Mouse (Mus musculus) urinary bladder, adult 2 months (tissue): Measurements from ENCODE around the gene Ptpro. TPM values are rescaled to one million over a fixed set of nuclear protein-coding genes. Genes with fewer than 3 reads are reported as not detected.
"Not testable (repeated sequence)": the region's sequence is repeated elsewhere in the genome, so short reads cannot be mapped to it uniquely, and the experiment has no call there.

Experiments
- DNase-seq: peaks from one replicate; pipeline ENCODE4 v3.0.0; 2022; ENCODE audit warnings: low spot score
- polyA plus RNA-seq: library from polyadenylated mRNA; depleted of rRNA; stranded (reverse); fragments of >200 nt; gene quantifications from 2 replicates; pipeline ENCODE4 v1.2.3, GENCODE M21; 2012

Ptpro gene
- polyA plus RNA-seq, 1 experiment: 4.5 TPM

GRCm38 (mm10) chr6:137386935-137387334 lies 134.8 kb downstream of the Ptpro start:
- no peak for DNase-seq

- no peak for DNase-seq
Measured at GRCm38 (mm10) chr6:137395075-137395474, 143.0 kb downstream of the Ptpro start.

GRCm38 (mm10) chr6:137396106-137396793 lies 144.1 kb downstream of the Ptpro start:
- DNase-seq: no peak

GRCm38 (mm10) chr6:137397358-137397757 lies 145.2 kb downstream of the Ptpro start:
- DNase-seq: no peak

GRCm38 (mm10) chr6:137404196-137404595 lies 152.1 kb downstream of the Ptpro start:
- DNase-seq: no peak

- DNase-seq: no peak
Measured at GRCm38 (mm10) chr6:137405690-137406089, 153.6 kb downstream of the Ptpro start.

- DNase-seq: no peak
Measured at GRCm38 (mm10) chr6:137410510-137410909, 158.4 kb downstream of the Ptpro start.

GRCm38 (mm10) chr6:137411901-137412378 lies 159.8 kb downstream of the Ptpro start:
- no peak for DNase-seq

- DNase-seq: no peak
Measured at GRCm38 (mm10) chr6:137413045-137413444, 160.9 kb downstream of the Ptpro start.

GRCm38 (mm10) chr6:137414531-137415405 lies 162.6 kb downstream of the Ptpro start:
- DNase-seq: no peak

GRCm38 (mm10) chr6:137422777-137423176 lies 170.7 kb downstream of the Ptpro start:
- no peak for DNase-seq

GRCm38 (mm10) chr6:137423830-137424229 lies 171.7 kb downstream of the Ptpro start:
- no peak for DNase-seq

- DNase-seq: no peak
Measured at GRCm38 (mm10) chr6:137425500-137426432, 173.6 kb downstream of the Ptpro start.

- DNase-seq: no peak
Measured at GRCm38 (mm10) chr6:137433521-137434137, 181.5 kb downstream of the Ptpro start.

GRCm38 (mm10) chr6:137437486-137437885 lies 185.4 kb downstream of the Ptpro start:
- DNase-seq: no peak

- DNase-seq: no peak
Measured at GRCm38 (mm10) chr6:137437902-137438580, 185.9 kb downstream of the Ptpro start.

- no peak for DNase-seq
Measured at GRCm38 (mm10) chr6:137440559-137441486, 188.7 kb downstream of the Ptpro start.

GRCm38 (mm10) chr6:137443089-137443488 lies 191.0 kb downstream of the Ptpro start:
- no peak for DNase-seq

GRCm38 (mm10) chr6:137446116-137446515 lies 194.0 kb downstream of the Ptpro start:
- DNase-seq: not testable (repeated sequence)
